ENCODE assay signal across 26 mouse cellular contexts in the genomic region with DNA sequence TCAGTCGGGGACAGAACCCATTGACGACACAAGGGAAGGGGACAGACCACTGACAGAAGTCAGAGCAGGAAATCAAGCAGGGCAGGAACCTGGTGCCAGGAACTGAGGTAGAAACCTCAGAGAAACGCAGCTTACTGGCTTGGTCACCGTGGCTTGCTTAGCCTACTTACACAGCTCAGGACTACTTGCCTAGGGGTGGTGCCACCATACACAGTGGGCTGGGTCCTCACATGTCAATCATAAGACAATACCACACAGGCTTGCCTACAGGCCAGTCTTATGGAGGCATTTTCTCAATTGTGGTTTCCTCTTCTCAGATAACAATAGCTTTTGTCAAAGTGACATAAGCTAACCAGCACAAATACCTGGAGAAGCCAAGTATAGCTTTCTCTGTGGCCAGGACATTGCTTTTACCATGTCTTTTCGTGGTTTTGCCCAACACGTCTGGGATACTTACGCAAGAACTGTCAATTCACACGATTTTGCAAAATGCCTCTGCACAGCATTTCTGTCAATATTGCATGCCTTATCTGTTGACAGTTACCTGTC. TPM values are rescaled to one million over a fixed set of nuclear protein-coding genes. Genes with fewer than 3 reads are reported as not detected.
A peak's percentile ranks its signal among the peaks of the same experiment; 100 is the strongest.
DNase-seq lines count a peak whose midpoint lies in the region; ATAC-seq lines count a peak whose summit lies in the region.
"Had no signal": no experiment of that assay in that cellular context is flagged by ENCODE, and none has a peak within 500 bp of the region (broad histone marks: within the 10 kb centered on the region; RNA-seq: fewer than 3 reads in every experiment).

No protein-coding gene starts in this region.

- H3K4me2 ChIP-seq in heart, embryonic 12.5 days: no peak overlapping the region
- no peak overlapping the region for H3K4me2 ChIP-seq in intestine, embryonic 15.5 days (replicated peaks)
- H3K4me2 ChIP-seq: forebrain, embryonic 15.5 days; heart, embryonic 13.5 days; hindbrain, embryonic 12.5 days had no signal

- ATAC-seq in heart, embryonic 12.5 days (ENCODE audit: insufficient number of reproducible peaks, low FRiP score): no peak
- peak; percentile 63 for ATAC-seq in megakaryocyte, adult 5-6 weeks (ENCODE audit: poor library complexity, severe bottlenecking)
- no peak for ATAC-seq in erythroid progenitor cell, adult 5-6 weeks (replicated peaks; ENCODE audit: low FRiP score, poor library complexity, severe bottlenecking)
- no peak for ATAC-seq in intestine, embryonic 15.5 days
- ATAC-seq: forebrain, embryonic 15.5 days; hindbrain, embryonic 16.5 days; inflammation-experienced regulatory T-cells, adult 6 months had no signal

- no peak overlapping the region for H3K27ac ChIP-seq in heart, embryonic 12.5 days (ENCODE audit: poor library complexity, severe bottlenecking)
- no peak overlapping the region for H3K27ac ChIP-seq in intestine, embryonic 15.5 days
- H3K27ac ChIP-seq: embryonic facial prominence, embryonic 10.5 days; forebrain, embryonic 10.5 days; forebrain, embryonic 15.5 days; heart, embryonic 13.5 days; hindbrain, embryonic 12.5 days had no signal

- peak; percentile 39 for DNase-seq in heart, adult 11 months
- DNase-seq in 3T3-L1 (ENCODE audit: low read depth, low spot score): peak; percentile 28
- peak; percentile 14 for DNase-seq in MEL-GATA-1-ER (ENCODE audit: extremely low read depth, low read depth)
- DNase-seq in cerebellum, adult 9-10 months: no peak
- DNase-seq: adrenal gland, postnatal 10 days; cerebellum, adult 11 months; cerebellum, adult 8-10 months; cerebellum, postnatal 25 days; gastrocnemius, postnatal 10 days; heart, postnatal 36 days had no signal

- H3K4me1 ChIP-seq in heart, embryonic 12.5 days (replicated peaks): peaks cover 4% of the 10 kb centered on the region; the same call in 1 of the 2 replicates
- H3K4me1 ChIP-seq in intestine, embryonic 15.5 days (replicated peaks): no peaks in the 10 kb centered on the region
- H3K4me1 ChIP-seq: forebrain, embryonic 15.5 days had no signal

- 71% methylated on average over 8 of the region's 8 CpGs for WGBS in heart, embryonic 12.5 days
- 77% methylated on average over 8 of the region's 8 CpGs for WGBS in intestine, embryonic 15.5 days

- H3K4me3 ChIP-seq in heart, embryonic 12.5 days: no peak overlapping the region
- H3K4me3 ChIP-seq in intestine, embryonic 15.5 days (replicated peaks): no peak overlapping the region
- H3K4me3 ChIP-seq: embryonic facial prominence, embryonic 10.5 days; forebrain, embryonic 10.5 days; forebrain, embryonic 15.5 days; heart, embryonic 13.5 days; hindbrain, embryonic 12.5 days had no signal

- no peaks in the 10 kb centered on the region for H3K9me3 ChIP-seq in heart, embryonic 12.5 days (replicated peaks)
- H3K9me3 ChIP-seq in intestine, embryonic 15.5 days: no peaks in the 10 kb centered on the region
- H3K9me3 ChIP-seq: embryonic facial prominence, embryonic 10.5 days; forebrain, embryonic 10.5 days; forebrain, embryonic 15.5 days; heart, embryonic 13.5 days; hindbrain, embryonic 12.5 days had no signal

- peaks cover 35% of the 10 kb centered on the region for H3K27me3 ChIP-seq in heart, embryonic 12.5 days (replicated peaks)
- H3K27me3 ChIP-seq in intestine, embryonic 15.5 days (replicated peaks): peaks cover 5% of the 10 kb centered on the region

- H3K9ac ChIP-seq in heart, embryonic 12.5 days: no peak overlapping the region
- no peak overlapping the region for H3K9ac ChIP-seq in intestine, embryonic 15.5 days
- H3K9ac ChIP-seq: forebrain, embryonic 15.5 days; heart, embryonic 13.5 days; hindbrain, embryonic 12.5 days had no signal

- H3K36me3 ChIP-seq in heart, embryonic 12.5 days: no peaks in the 10 kb centered on the region
- H3K36me3 ChIP-seq in intestine, embryonic 15.5 days: no peaks in the 10 kb centered on the region
- H3K36me3 ChIP-seq: embryonic facial prominence, embryonic 10.5 days; forebrain, embryonic 10.5 days; forebrain, embryonic 15.5 days; heart, embryonic 13.5 days; hindbrain, embryonic 12.5 days had no signal

RNA-seq across cellular contexts. Expression of a gene that starts 3.8 kb away (rescaled TPM):
- polyA plus RNA-seq in heart, embryonic 12.5 days (2016; fragmentation: Nextera tagmentation; extraction: Ambion mirVana): not detected in 2 replicates
- total RNA-seq in megakaryocyte, adult 5-6 weeks (2015): not detected in 2 replicates
- total RNA-seq in megakaryocyte, adult 5-6 weeks (2017): 0.12 TPM in 1 of 2 replicates, not detected in the other
- not detected in 2 replicates for total RNA-seq in erythroid progenitor cell, adult 5-6 weeks (2015; ENCODE audit: low replicate concordance)
- 1.5 TPM in 1 of 2 replicates, not detected in the other for total RNA-seq in erythroid progenitor cell, adult 5-6 weeks (2017; ENCODE audit: low replicate concordance)
- polyA plus RNA-seq in intestine, embryonic 15.5 days (2015; fragmentation: Nextera tagmentation; extraction: Ambion mirVana): 0.11 TPM in 1 of 2 replicates, not detected in the other
- total RNA-seq: adrenal gland, postnatal 10 days; adrenal gland, postnatal 4 days; gastrocnemius, postnatal 10 days; heart, adult 8-10 months; heart, postnatal 36 days had no signal
- polyA plus RNA-seq: embryonic facial prominence, embryonic 14.5 days; forebrain, embryonic 10.5 days; heart, postnatal 0 days; hindbrain, embryonic 12.5 days; inflammation-experienced regulatory T-cells, adult 6 months had no signal

RNA-seq across cellular contexts. Expression of a gene that starts 7.3 kb away (rescaled TPM):
- polyA plus RNA-seq in heart, embryonic 12.5 days (2016; fragmentation: Nextera tagmentation; extraction: Ambion mirVana): 0.17 TPM in 1 of 2 replicates, not detected in the other
- not detected in 2 replicates for total RNA-seq in megakaryocyte, adult 5-6 weeks (2015)
- not detected in 2 replicates for total RNA-seq in megakaryocyte, adult 5-6 weeks (2017)
- 2.2 and 6.7 TPM in 2 replicates for total RNA-seq in erythroid progenitor cell, adult 5-6 weeks (2015; ENCODE audit: low replicate concordance)
- 0.77 TPM in 1 of 2 replicates, not detected in the other for total RNA-seq in erythroid progenitor cell, adult 5-6 weeks (2017; ENCODE audit: low replicate concordance)
- polyA plus RNA-seq in intestine, embryonic 15.5 days (2015; fragmentation: Nextera tagmentation; extraction: Ambion mirVana): 0.27 and 0.44 TPM in 2 replicates
- total RNA-seq: adrenal gland, postnatal 10 days; gastrocnemius, postnatal 10 days; gastrocnemius, postnatal 4 days; heart, adult 8-10 months; heart, postnatal 36 days had no signal
- polyA plus RNA-seq: inflammation-experienced regulatory T-cells, adult 6 months had no signal

RNA-seq across cellular contexts. Expression of a gene that starts 27.5 kb away (rescaled TPM):
- polyA plus RNA-seq in heart, embryonic 12.5 days (2016; fragmentation: Nextera tagmentation; extraction: Ambion mirVana): 54.0 and 59.3 TPM in 2 replicates
- 20.0 and 21.0 TPM in 2 replicates for total RNA-seq in megakaryocyte, adult 5-6 weeks (2015)
- total RNA-seq in megakaryocyte, adult 5-6 weeks (2017): 27.3 and 29.8 TPM in 2 replicates
- total RNA-seq in erythroid progenitor cell, adult 5-6 weeks (2015; ENCODE audit: low replicate concordance): 3.8 and 6.5 TPM in 2 replicates
- 1.7 and 7.4 TPM in 2 replicates for total RNA-seq in erythroid progenitor cell, adult 5-6 weeks (2017; ENCODE audit: low replicate concordance)
- polyA plus RNA-seq in intestine, embryonic 15.5 days (2015; fragmentation: Nextera tagmentation; extraction: Ambion mirVana): 86.6 and 93.3 TPM in 2 replicates
